Mouse (Mus musculus) right cerebral cortex, postnatal 36 days (tissue): Measurements from ENCODE around the gene Pipox.

Experiments used
- DNase-seq, 2 experiments: peaks; one replicate each; pipeline ENCODE4 v3.0.0; 2022; ENCODE audit warnings: low spot score in 2 of 2, mixed read lengths in 1 of 2

The Pipox gene

GRCm38 (mm10) chr11:77908468-77908867 lies 14.6 kb upstream of the Pipox start:
- DNase-seq: no peak

GRCm38 (mm10) chr11:77906747-77907174 lies 12.9 kb upstream of the Pipox start:
- no peak for DNase-seq

- no peak for DNase-seq
These were observed 12.3 kb upstream of the Pipox start for GRCm38 (mm10) chr11:77906097-77906687.

- no peak for DNase-seq
These were observed 10.8 kb upstream of the Pipox start for GRCm38 (mm10) chr11:77904707-77905106.

- no peak for DNase-seq
These were observed 9.9 kb upstream of the Pipox start for GRCm38 (mm10) chr11:77903761-77904160.

GRCm38 (mm10) chr11:77901775-77902355 lies 8.0 kb upstream of the Pipox start:
- DNase-seq: no peak

- no peak for DNase-seq
These were observed 7.5 kb upstream of the Pipox start for GRCm38 (mm10) chr11:77901366-77901765.

GRCm38 (mm10) chr11:77900696-77901095 lies 6.8 kb upstream of the Pipox start:
- no peak for DNase-seq

- no peak for DNase-seq
These were observed 6.3 kb upstream of the Pipox start for GRCm38 (mm10) chr11:77900187-77900586.

GRCm38 (mm10) chr11:77896820-77897805 lies 3.2 kb upstream of the Pipox start:
- no peak for DNase-seq

- DNase-seq: no peak
These were observed 2.6 kb upstream of the Pipox start for GRCm38 (mm10) chr11:77896480-77896819.

- DNase-seq: no peak
These were observed 2.1 kb upstream of the Pipox start for GRCm38 (mm10) chr11:77896011-77896410.

- no peak for DNase-seq
These were observed 1.1 kb upstream of the Pipox start for GRCm38 (mm10) chr11:77894967-77895366.

GRCm38 (mm10) chr11:77893283-77893682 lies 613 bp downstream of the Pipox start:
- no peak for DNase-seq

GRCm38 (mm10) chr11:77892883-77893282 lies 1.0 kb downstream of the Pipox start:
- no peak for DNase-seq

- no peak for DNase-seq
These were observed 3.1 kb downstream of the Pipox start for GRCm38 (mm10) chr11:77890648-77891258.

GRCm38 (mm10) chr11:77889484-77889883 lies 4.4 kb downstream of the Pipox start:
- no peak for DNase-seq

- DNase-seq: no peak
These were observed 5.0 kb downstream of the Pipox start for GRCm38 (mm10) chr11:77888846-77889245.

- DNase-seq: peak in 1 of 2 experiments; percentile 25
These were observed 6.4 kb downstream of the Pipox start for GRCm38 (mm10) chr11:77887373-77887960.

GRCm38 (mm10) chr11:77885246-77885575 lies 8.7 kb downstream of the Pipox start:
- no peak for DNase-seq

- no peak for DNase-seq
These were observed 9.2 kb downstream of the Pipox start for GRCm38 (mm10) chr11:77884524-77885245.
